Mouse (Mus musculus) heart, postnatal 0 days (tissue): ENCODE measurements around the gene Ptpro.

Experiments
- CTCF ChIP-seq: IDR thresholded peaks from 2 replicates; pipeline ENCODE4 v1.5.1; 2016; ENCODE audit warnings: antibody characterized with exemption, control low read depth, low read depth
- EP300 ChIP-seq: IDR thresholded peaks from 2 replicates; pipeline ENCODE4 v1.6.1; 2016; ENCODE audit warnings: antibody characterized with exemption, low read depth

DNA sequence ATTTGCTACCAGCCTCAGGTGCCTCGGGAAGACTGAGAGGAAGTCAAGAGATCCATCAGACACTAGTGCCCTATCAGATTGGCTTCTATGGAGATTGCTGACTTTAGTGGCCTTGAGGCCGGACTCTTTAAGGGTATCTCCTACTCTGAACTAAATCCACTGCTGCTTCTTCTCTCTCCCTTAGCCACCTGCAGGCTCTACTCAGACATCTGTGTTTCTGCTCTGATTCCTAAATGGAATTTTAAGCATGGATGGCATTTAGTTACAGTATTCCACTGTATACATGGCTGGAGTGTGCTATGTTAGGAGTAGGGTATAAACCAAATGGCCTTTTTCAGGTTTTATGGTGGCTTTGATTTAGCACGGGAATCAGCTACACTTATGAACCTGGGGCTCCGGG is 170.7 kb downstream of the Ptpro start:
- no peak for TF ChIP-seq CTCF
- no peak for TF ChIP-seq EP300
